Mouse (Mus musculus) small intestine, adult 2 months (tissue): Measurements from ENCODE around the gene Epas1.

Experiments
- CTCF ChIP-seq: fragments of 200-500 bp; IDR thresholded peaks from 2 replicates; pipeline ENCODE4 v1.5.1; 2012; ENCODE audit warnings: low read depth, mild to moderate bottlenecking, control low read depth, inconsistent platforms, low read length, moderate library complexity, mixed read lengths; ENCODE audit not compliant: insufficient replicate concordance, insufficient read length; ENCODE audit errors: extremely low read depth
- POLR2A ChIP-seq: fragments of 200-500 bp; IDR thresholded peaks from 2 replicates; pipeline ENCODE4 v1.6.1; 2012; ENCODE audit warnings: low read depth, mild to moderate bottlenecking, control low read depth, inconsistent platforms, low read length, moderate library complexity

- TF ChIP-seq CTCF (no peak), POLR2A (no peak)
Observed at GRCm38 (mm10) chr17:86755581-86756195, 2.2 kb downstream of the Epas1 start.
